Mouse (Mus musculus) testis, adult 2 months (tissue): ENCODE results near the gene Tgfb1. TPM values are rescaled to one million over a fixed set of nuclear protein-coding genes. Genes with fewer than 3 reads are reported as not detected.
"Not testable (repeated sequence)": the region's sequence is repeated elsewhere in the genome, so short reads cannot be mapped to it uniquely, and the experiment has no call there.

Source experiments
- H3K27ac ChIP-seq: fragments of 200-500 bp; 2 replicates; pipeline ENCODE4 v1.5.1; 2012; ENCODE audit warnings: low read depth, low read length; ENCODE audit not compliant: control insufficient read depth, insufficient read depth
- H3K27me3 ChIP-seq: fragments of 200-500 bp; 2 replicates; pipeline ENCODE4 v1.6.1; 2012; ENCODE audit warnings: mild to moderate bottlenecking, low read length, moderate library complexity; ENCODE audit not compliant: control insufficient read depth, insufficient read depth
- H3K36me3 ChIP-seq: fragments of 200-500 bp; 2 replicates; pipeline ENCODE4 v1.6.1; 2012; ENCODE audit warnings: mild to moderate bottlenecking, low read length; ENCODE audit not compliant: control insufficient read depth, insufficient read depth
- H3K4me1 ChIP-seq: fragments of 200-500 bp; 2 replicates; pipeline ENCODE4 v1.6.1; 2012; ENCODE audit warnings: low read length; ENCODE audit not compliant: control insufficient read depth, insufficient read depth
- H3K4me3 ChIP-seq: fragments of 200-500 bp; 2 replicates; pipeline ENCODE4 v1.5.1; 2012; ENCODE audit warnings: low read depth, mild to moderate bottlenecking, low read length, moderate library complexity, mixed read lengths; ENCODE audit not compliant: control insufficient read depth
- CTCF ChIP-seq: fragments of 200-500 bp; IDR thresholded peaks from 2 replicates; pipeline ENCODE4 v1.5.1; 2012; ENCODE audit warnings: low read depth, mild to moderate bottlenecking, inconsistent platforms, low read length, moderate library complexity; ENCODE audit not compliant: control insufficient read depth, insufficient read depth, insufficient replicate concordance
- POLR2A ChIP-seq: fragments of 200-500 bp; IDR thresholded peaks from 2 replicates; pipeline ENCODE4 v1.6.1; 2012; ENCODE audit warnings: low read depth, mild to moderate bottlenecking, inconsistent platforms, low read length, moderate library complexity; ENCODE audit not compliant: control insufficient read depth
- polyA plus RNA-seq: library from polyadenylated mRNA; depleted of rRNA; stranded (reverse); fragments of >200 nt; gene quantifications from 2 replicates; pipeline ENCODE4 v1.2.3, GENCODE M21; 2012

Tgfb1 gene
- polyA plus RNA-seq, 1 experiment: 6.8 TPM

GRCm38 (mm10) chr7:25715731-25716271, 29.0 kb downstream of the Tgfb1 start:
- Histone ChIP-seq H3K4me1 (peaks cover 5% of the 10 kb centered on the region), H3K27me3 (no peaks in the 10 kb centered on the region), H3K36me3 (peaks cover 7% of the 10 kb centered on the region), H3K27ac (no peak overlapping the region), H3K4me3 (no peak overlapping the region)
- TF ChIP-seq CTCF: no peak
- TF ChIP-seq POLR2A: no peak

DNA sequence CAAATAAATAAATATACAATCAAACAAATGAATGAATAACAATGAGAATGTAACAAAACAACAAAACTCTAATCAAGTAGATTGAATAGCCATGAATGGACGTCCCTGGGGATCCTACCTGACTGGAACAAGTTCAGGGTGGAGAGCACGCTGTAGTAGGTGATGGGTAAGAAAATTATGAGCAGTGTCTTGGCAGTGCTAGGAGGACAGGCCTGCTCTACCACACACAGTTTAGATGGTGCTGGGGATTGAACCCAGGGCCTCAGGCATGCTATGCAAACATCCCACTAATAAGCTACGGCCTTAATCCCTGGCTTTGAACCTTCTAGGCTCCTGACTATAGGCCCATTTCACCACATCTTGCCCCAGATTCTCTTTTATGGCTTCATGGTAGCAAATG, 30.7 kb downstream of the Tgfb1 start:
- H3K27me3 ChIP-seq: no peaks in the 10 kb centered on the region
- peaks cover 5% of the 10 kb centered on the region for H3K4me1 ChIP-seq
- H3K4me3 ChIP-seq: no peak overlapping the region
- no peak overlapping the region for H3K27ac ChIP-seq
- H3K36me3 ChIP-seq: peaks cover 7% of the 10 kb centered on the region
- no peak for TF ChIP-seq POLR2A
- TF ChIP-seq CTCF: no peak

- Histone ChIP-seq H3K4me3 (peak within 1 kb of the TSS; percentile 97), H3K4me1 (peaks cover 5% of the 10 kb centered on the region), H3K27me3 (no peaks in the 10 kb centered on the region), H3K27ac (peak within 1 kb of the TSS; percentile 98), H3K36me3 (peaks cover 7% of the 10 kb centered on the region)
- TF ChIP-seq POLR2A (peak; percentile 85), CTCF (no peak)
Measured at GRCm38 (mm10) chr7:25718788-25719417, 32.1 kb downstream of the Tgfb1 start, which contains the start of gene Ccdc97. TSS of gene Ccdc97 (minus strand) at chr7:25719088.

DNA sequence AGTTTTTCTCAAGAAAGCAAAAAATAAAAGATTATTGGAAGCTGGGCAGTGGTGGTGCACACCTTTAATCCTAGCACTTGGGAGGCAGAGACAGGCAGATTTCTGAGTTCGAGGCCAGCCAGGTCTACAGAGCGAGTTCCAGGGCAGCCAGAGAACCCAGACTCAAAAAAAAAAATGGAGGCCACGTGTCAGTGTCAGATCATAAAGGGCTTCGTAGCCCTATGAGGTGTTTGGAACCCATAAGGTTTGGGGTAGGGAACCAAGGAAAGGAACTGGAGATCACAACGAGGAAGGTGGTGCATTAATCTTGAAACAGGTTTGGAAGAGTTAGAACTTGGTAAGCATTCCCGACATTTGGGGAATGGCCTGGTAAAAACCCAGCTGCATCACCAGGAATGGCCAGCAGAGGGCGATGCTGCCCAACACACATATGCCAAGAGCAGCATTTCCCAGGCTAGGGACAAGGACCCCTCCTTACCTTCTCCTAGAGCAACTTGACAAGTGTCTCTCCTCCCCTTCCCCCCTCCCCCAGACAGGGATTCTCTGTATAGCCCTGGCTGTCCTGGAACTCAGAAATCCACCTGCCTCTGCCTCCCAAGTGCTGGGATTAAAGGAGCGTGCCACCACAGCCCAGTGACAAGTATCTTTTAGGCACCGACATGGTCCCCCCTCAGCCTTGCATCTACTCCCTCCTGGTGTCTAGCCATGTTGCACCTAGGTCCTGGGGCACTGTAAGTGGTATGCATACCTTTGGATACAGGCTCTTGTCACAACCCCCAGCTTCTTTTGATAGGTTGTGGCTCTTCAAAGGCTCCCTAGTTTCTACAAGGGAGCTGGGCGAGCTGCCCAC, 33.2 kb downstream of the Tgfb1 start:
- TF ChIP-seq POLR2A (no peak), CTCF (peak; percentile 90)
- H3K4me3 ChIP-seq: no peak overlapping the region
- H3K27me3 ChIP-seq: no peaks in the 10 kb centered on the region
- H3K4me1 ChIP-seq: peaks cover 5% of the 10 kb centered on the region
- peaks cover 6% of the 10 kb centered on the region for H3K36me3 ChIP-seq
- H3K27ac ChIP-seq: no peak overlapping the region

DNA sequence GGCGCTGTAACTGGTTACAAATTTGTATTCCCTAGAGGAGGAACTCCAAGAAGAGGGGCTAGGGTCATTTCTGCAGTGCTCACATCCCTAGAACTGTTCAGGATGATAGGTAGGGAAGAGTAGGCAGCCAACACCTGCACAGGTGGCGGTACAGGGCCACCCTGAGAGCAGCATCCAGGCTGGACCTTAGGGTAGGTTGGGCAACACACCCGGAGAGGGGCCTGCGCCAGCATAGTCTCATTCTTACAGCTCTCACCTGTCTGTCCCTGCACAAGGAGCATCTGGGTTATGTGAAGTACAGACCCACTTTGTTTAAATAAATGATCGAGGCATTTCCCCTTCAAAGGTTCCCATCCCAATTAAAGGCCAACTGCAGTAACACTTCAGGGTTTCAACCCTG, 34.0 kb downstream of the Tgfb1 start:
- H3K27me3 ChIP-seq: no peaks in the 10 kb centered on the region
- TF ChIP-seq CTCF (no peak), POLR2A (no peak)
- H3K27ac ChIP-seq: no peak overlapping the region
- peaks cover 2% of the 10 kb centered on the region; the same call in 1 of the 2 replicates for H3K36me3 ChIP-seq
- H3K4me3 ChIP-seq: no peak overlapping the region
- peaks cover 5% of the 10 kb centered on the region for H3K4me1 ChIP-seq

DNA sequence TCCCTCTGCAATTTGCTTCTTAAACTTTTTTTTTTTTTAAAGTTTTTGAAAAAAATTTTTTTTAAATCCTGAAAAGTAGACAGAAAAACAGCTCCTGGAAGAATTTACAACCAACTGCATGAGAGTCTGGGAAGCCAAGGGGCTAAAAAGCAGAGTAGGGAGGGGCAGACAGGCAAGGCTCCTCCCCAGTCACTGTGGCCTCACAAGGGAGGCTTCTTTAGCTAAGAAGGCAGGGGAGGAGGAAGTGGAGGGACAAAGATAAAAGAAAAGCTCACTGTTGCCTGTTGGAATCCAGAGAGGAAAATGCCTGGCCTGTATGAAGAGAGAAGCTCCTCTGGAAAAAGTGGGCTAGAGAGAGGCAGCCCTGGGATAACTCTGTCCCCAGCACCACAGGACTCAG, 35.0 kb downstream of the Tgfb1 start:
- not testable (repeated sequence) for H3K36me3 ChIP-seq, H3K4me3 ChIP-seq, H3K4me1 ChIP-seq

GRCm38 (mm10) chr7:25725886-25726285, 39.1 kb downstream of the Tgfb1 start:
- H3K36me3 ChIP-seq: peaks cover 12% of the 10 kb centered on the region
- no peak overlapping the region for H3K4me3 ChIP-seq
- H3K27me3 ChIP-seq: no peaks in the 10 kb centered on the region
- no peak overlapping the region for H3K27ac ChIP-seq
- TF ChIP-seq POLR2A: no peak
- TF ChIP-seq CTCF: no peak
- H3K4me1 ChIP-seq: no peaks in the 10 kb centered on the region

More for the DNA sequence above, 35.0 kb downstream of the Tgfb1 start:
- not testable (repeated sequence) for H3K27ac ChIP-seq, H3K27me3 ChIP-seq
